Mouse (Mus musculus) testis, postnatal 14 days (tissue): ENCODE measurements around the gene Surf1.
"Not testable (repeated sequence)": the region's sequence is repeated elsewhere in the genome, so short reads cannot be mapped to it uniquely, and the experiment has no call there.

Source experiments
- DNase-seq: peaks from one replicate; pipeline ENCODE4 v3.0.0; 2021; ENCODE audit warnings: low spot score

The Surf1 gene

GRCm38 (mm10) chr2:26886170-26886569, 30.2 kb downstream of the Surf1 start:
- DNase-seq, result not testable (repeated sequence)

GRCm38 (mm10) chr2:26885541-26885940, 30.8 kb downstream of the Surf1 start:
- not testable (repeated sequence) for DNase-seq

GRCm38 (mm10) chr2:26878571-26878970, 37.8 kb downstream of the Surf1 start:
- DNase-seq, result no peak

- no peak for DNase-seq
Observed at GRCm38 (mm10) chr2:26870666-26871065, 45.7 kb downstream of the Surf1 start.

- no peak for DNase-seq
Observed at GRCm38 (mm10) chr2:26864879-26865278, 51.5 kb downstream of the Surf1 start, which contains the start of gene Abo. Abo (minus strand) TSS chr2:26864979.
